Mouse (Mus musculus) megakaryocyte-erythroid progenitor cell, adult 5-6 weeks (primary cell): ENCODE measurements around the gene Capn15. TPM values are rescaled to one million over a fixed set of nuclear protein-coding genes. Genes with fewer than 3 reads are reported as not detected.
A peak's percentile ranks its signal among the peaks of the same experiment; 100 is the strongest.

ENCODE experiments used
- ATAC-seq: replicated peaks from 2 replicates; pipeline ENCODE4 v1.8.0; 2016; ENCODE audit warnings: mild to moderate bottlenecking, inconsistent platforms; ENCODE audit not compliant: severe bottlenecking, poor library complexity, low FRiP score, low TSS enrichment
- total RNA-seq, 2 experiments: library from RNA; stranded (forward) in 1 of 2; stranded (reverse) in 1 of 2; fragments of 200-1000, 215-1000 nt in 1 of 2; fragments of >200 nt in 1 of 2; fragmentation: Nextera tagmentation in 1 of 2; gene quantifications; 2 replicates each; pipeline ENCODE4 v1.2.3; 2014 to 2017

The Capn15 gene
- total RNA-seq, 2 experiments from 2014 or later = 3.5 to 14.8 TPM

DNA sequence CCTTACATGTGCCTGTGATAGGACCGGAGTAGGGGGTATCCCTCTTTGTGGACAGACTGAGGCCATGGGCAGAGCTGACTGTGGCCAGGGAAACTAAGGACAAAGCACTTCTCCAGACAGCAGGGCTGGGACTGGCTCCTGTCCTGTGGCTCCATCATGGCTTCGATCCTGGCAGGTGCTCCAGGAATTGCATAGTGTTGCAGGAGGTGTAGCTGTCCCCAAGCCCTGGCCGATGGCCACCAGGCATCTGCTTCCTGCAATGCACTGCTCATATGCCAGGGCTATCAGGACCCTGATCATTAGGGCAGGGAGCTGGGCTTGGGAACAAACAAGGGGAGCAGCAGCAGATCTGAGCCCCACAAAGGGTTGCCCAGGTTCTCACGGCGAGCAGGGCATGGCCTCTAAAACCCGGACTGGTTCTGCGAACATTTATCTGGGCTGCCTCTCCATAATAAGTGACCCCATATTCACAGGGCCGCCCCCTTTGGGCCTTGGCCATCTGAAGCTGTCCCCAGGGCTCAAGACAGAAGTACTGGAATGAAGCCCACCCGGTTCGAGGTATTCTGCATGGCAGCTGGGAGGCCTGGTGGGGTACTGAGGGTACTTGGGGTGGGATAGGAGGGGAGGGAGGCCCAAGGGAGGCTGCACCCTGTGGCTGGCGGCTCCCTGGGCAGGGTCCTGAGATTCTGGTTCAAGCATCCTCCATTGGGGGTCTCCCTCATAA, 26.7 kb downstream of the Capn15 start:
- no peak for ATAC-seq

DNA sequence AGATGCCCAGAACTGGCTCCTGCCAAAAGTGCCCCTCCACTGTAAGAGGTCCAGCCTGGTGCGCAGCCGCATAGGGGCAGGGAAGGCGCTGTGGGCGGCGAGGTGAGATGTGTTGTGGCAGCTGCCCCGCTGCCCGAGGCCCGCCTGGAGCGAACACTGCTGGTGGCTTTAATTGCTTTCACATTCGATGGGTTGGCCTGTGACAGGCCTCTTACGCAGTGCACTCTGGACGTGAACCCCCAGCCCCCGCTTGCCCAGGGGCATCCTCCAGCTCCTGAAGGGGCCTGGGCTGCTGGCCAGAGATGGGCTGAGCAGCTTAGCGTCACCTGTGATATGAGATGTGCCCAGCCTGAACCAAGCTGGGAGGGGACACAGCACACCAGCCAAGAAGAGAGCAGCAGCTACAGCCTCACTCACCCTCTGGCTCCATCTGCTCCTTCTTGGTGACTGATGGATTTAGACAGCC, 28.0 kb downstream of the Capn15 start:
- no peak for ATAC-seq

DNA sequence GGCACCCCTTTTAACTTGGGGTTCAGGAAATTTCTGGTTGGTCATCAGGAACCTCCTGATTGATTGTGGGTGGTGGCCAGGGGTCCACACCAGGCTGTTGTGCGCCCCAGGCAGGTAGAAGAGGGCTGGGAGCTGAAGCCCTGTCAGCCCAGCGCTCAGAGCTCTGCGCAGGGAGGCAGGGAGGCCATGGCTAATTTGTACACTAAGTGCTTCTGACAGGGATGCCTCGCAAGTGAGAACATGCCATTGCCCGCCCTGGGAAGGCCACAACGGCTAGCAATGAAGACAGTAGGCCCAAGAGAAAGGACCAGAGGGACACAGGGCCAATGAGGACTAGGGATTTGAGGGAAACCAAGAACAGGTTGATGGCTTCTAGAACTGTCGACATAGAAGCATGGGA, 29.0 kb downstream of the Capn15 start:
- ATAC-seq = no peak

DNA sequence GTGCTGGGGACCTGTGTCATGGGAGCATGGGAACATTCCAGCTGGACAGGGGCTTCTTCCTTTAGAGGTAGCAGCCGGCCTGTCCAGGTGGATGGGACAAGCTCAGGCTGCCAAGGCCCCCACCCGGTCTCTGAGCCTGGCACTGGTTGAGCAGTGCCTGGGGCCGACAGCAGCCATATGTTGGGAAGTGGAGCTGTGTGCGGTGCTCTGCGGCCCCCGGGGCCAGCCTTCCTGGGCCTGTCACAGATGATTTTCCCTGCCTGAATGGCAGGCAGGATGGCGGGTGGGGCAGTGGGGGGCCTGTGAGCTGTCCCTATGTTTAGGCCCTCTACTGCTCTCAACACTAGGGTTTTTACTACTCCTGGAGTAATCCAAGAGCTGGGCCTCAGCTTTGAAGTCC, 29.4 kb downstream of the Capn15 start:
- no peak for ATAC-seq

DNA sequence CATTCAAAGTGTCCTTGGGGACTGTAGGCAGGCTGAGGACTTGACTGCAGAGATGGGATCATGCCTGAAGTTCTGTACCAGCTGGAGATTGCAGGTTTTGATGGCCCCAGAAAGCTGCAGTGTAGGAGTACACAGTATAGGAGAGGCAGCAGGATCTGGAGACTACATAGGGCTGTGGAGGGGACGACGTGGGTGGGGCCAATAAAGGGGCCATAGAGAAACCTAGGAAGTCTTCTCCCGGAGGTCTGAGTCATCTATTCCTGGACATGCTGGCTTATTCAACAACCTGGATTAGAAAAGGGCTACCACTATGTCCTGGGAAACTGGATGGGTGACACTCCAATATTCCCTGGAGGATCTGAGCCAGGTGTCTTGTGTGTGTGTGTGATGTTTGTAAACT, 29.9 kb downstream of the Capn15 start:
- ATAC-seq = no peak

- no peak for ATAC-seq
These were observed 30.9 kb downstream of the Capn15 start for GRCm38 (mm10) chr17:25954671-25955070.

DNA sequence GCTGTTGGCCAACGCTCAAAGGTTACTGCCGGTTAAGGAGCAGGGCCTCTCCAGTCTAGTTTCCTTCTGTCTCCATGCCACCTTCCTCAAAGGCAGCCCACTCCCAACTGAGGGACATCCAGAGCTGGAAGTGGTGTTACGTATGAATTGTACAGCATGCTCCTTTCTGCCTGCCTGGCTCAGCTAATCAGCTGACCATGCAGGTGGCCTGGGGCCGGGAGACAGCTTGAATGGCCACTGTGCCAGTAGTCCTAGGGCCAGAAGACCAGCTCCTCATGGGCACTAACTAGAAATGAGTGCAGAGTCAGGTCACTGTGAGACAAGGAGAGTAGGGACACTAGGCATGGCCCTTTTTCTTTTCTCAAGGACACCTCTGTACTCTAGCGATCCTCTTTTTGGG, 32.4 kb downstream of the Capn15 start:
- ATAC-seq = no peak

DNA sequence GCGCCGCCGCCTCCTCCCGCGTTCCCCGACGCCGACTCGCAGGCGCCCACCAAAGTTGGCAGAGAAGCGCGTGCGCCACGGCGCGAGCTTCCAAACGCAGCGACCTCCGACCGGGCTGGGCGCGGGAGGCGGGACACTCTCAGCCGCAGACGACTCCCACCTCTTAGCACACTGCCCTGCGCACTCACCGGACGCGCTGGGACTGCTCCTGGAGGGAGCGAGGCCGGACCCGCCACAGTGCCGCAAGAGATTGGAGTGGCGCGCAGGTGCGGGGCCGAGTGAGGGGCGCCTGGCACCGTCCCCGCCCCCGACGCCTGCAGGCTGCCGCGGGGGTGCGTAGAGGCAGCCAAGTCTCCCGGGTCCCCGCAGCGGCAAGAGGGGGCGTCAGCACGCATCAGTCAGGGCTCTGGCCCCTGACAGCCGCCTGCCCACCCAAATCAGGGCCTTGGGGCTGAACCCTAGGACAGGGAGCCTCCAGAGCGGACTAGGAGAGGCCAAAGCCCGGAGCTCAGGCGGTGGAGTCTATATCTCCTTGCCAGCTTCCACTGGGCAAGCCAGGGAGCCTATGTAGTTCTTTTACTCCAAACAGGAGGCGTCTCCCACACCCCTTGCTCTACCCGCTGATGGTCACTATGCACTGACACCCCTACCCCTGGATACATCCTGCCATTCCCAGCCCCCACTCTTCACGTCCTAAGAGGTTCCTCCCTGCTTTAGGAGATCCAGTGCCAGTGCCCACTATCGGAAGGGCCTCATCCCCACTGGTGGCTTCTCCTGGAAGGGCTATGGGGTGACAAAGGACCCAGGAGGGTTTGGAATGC, 33.6 kb downstream of the Capn15 start, which contains the start of gene A930017K11Rik:
Gene A930017K11Rik (minus strand): TSS at position 763 of the 821 bp plus-strand sequence.
- ATAC-seq = no peak

DNA sequence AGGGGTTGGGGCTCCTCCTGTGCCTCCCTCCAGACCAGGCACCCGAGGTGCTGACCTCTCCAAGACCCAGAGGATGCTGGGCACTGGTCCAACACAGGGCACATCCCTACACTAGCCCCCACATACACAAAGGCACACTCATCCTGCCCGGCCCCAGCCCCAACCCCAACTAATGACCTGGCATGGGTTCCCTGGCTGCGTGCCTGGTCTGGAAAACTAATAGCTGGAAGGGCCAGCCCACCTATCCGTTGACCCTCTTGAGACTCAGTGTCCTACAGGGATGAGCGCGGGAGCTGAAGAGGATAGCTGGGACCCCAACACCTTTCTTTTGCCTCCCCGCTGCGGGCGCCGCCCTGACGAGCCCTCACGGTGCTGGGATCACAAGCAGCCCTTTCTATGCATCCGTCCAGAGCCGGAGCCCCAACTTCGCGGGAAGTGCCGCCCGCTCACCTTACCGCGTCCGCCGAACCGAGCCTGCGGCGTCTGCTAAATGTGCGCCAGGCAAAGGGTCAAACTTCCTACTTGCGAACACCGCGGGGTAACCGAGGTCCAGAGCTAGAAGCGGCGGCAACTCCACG, 34.3 kb downstream of the Capn15 start:
- ATAC-seq = no peak

- ATAC-seq = no peak
These were observed 34.9 kb downstream of the Capn15 start for GRCm38 (mm10) chr17:25950706-25951105.

DNA sequence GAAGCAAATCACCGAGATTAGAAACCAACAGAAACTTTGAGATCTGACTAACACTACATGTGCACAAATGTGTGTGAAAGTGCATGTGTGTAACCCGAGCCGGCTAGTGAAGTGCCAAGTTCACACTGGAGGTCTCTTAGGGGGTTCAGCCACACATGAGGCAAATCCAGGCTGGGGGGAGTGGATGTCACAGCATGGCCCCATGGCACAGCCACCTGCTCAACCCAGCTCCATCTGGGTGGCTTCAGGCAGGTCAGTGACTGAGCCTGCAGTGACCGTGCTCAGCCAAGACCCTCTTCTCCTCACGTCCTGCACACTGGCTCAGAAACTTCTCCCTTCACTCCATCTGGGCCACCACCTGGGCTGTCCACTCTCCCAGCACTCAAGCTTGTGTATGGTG, 35.6 kb downstream of the Capn15 start:
- no peak for ATAC-seq

DNA sequence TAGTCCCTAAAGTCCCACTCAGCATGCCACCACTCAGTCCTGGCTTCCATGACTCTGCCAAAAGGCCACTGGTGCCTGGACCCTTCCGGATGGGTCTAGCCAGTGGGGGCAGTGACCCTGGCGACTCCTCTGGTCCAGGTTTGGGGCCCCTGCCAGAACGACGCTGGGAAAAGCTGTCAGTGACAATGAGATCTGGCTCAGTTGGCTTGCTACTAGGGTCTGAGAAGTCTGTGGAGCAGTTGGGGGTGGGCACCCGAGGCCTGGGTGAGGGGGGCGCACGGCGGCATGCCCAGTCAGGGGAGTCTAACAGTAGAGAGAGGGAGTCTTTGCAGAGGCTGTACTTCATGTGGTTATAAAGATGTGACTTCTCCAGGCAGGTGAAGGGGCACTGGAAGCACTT, 37.5 kb downstream of the Capn15 start:
- ATAC-seq = no peak

- ATAC-seq = no peak
These were observed 38.0 kb downstream of the Capn15 start for GRCm38 (mm10) chr17:25947576-25947975.

DNA sequence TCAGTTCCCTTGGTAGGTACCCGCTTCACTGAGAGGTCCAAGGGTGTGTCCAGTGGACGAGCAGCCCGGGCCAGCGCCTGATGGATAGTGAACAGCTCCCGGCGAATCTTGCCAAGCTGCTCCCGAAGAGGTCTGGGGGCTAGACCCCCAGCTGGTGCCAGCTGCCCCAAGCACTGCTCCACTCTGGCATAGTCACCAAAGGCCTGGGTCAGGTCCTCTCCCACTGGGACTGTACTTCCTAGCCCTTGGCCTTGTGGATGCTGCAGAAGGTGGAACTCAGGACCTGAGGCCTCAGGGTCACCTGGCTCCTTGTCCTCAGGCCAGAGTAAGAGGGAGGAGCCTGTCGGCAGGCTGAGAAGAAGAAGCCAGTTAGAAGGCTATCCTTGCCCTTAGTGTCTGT, 38.7 kb downstream of the Capn15 start:
- no peak for ATAC-seq

DNA sequence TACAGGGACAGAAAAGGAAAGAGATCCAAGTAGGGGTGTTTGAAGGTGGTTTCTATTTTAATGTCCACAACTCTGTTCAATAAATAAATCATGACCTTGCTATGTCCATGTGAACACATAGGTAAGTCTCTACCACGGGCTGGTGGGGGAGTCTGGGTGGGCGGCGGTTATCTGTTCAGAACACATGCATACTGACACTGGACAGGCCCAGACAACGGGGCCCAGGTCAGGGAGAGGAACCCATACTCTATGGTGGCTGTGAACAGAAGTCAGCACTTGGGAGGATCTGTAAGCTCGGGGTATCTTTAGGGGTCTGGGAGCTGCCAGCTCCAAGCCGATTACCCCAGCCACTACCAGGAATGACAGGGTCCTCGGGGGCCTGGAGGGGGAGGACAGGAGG, 39.2 kb downstream of the Capn15 start:
- ATAC-seq = no peak

- ATAC-seq = no peak
These were observed 40.0 kb downstream of the Capn15 start for GRCm38 (mm10) chr17:25945517-25946155.

- no peak for ATAC-seq
These were observed 41.0 kb downstream of the Capn15 start, which contains the start of the genes Pigq and Nhlrc4 for GRCm38 (mm10) chr17:25944366-25945163. Pigq (minus strand) TSS chr17:25944936. Nhlrc4 (minus strand) TSS chr17:25944961.

DNA sequence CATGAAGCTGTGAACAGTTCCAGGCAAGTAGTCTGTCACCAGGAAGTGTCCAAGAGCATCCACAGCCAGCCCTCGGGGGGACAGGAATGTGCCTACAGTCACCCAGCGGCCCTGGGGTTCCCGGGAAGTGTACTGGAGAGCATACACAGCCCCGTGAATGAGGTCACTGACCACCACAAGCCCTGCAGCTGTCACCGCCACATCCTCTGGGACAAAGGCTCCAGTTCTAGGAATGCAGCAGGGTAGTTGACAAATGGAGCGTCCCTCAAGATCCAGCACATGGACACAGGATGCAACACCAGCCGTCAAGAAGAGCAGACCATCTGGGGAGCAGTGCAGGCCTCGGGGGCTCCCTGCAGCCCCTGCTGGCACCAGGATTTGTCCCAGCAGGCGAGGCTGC, 41.8 kb downstream of the Capn15 start:
- no peak for ATAC-seq

DNA sequence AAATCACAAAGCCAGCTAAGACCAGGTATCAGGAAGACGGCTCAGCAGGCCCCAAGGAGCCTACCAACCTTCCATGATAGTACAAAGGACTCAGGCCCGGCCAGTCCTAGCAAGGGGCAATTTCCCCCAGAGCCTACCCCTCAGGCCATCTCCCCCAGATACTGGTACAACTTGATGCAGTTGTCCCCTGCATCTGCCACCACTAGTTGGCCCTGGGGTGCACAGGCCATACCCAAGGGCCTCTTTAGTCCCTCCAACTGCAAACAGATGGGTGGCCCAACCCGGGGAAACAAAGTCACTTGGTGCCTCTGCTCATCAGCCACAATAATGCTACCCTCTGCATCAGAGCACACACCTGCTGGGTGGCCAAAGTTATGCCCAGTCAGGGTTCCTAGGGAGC, 42.4 kb downstream of the Capn15 start:
- peak; percentile 12; the same call in 1 of the 2 replicates for ATAC-seq
